Mouse (Mus musculus): ENCODE results near the gene Hnrnpll.
"Not testable (repeated sequence)": the region's sequence is repeated elsewhere in the genome, so short reads cannot be mapped to it uniquely, and the experiment has no call there.

DNA sequence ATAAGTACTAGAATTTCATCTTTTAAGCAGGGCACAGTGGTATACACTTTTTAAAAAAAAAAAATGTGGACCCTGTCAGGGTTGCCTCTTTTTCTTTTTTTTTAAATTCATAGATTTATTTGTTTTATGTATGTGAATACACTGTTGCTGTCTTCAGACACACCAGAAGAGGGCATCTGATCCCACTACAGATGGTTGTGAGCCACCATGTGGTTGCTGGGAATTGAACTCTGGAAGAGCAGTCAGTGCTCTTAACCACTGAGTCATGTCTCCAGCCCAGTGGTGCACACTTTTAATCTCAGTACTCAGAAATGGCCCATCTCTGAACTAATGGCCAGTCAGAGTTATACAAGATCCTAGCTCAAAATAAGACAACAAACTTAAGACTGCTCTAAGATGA lies 12.8 kb downstream of the Hnrnpll start:
- TF ChIP-seq GATA1, TAL1 (IDR thresholded peaks at IDR 0.05; ENCODE audit: low read length): not testable (repeated sequence)
